Mouse (Mus musculus): ENCODE measurements around the gene Cnot10. TPM values are rescaled to one million over a fixed set of nuclear protein-coding genes. Genes with fewer than 3 reads are reported as not detected.

Gene Cnot10
- polyA plus RNA-seq (2015; fragmentation: Nextera tagmentation; extraction: Ambion mirVana) = 59.5 and 63.4 TPM in 2 replicates

GRCm38 (mm10) chr9:114639839-114640646 lies at the start of gene Cnot10:
Gene Cnot10 (minus strand): TSS chr9:114640184.
- Histone ChIP-seq H3K9ac (replicated peaks) (peak within 1 kb of the TSS; percentile 74), H3K27me3 (peaks cover 25% of the 10 kb centered on the region), H3K4me2 (replicated peaks) (peak within 1 kb of the TSS; percentile 79), H3K36me3 (no peaks in the 10 kb centered on the region), H3K4me1 (replicated peaks) (peaks cover 32% of the 10 kb centered on the region), H3K9me3 (no peaks in the 10 kb centered on the region), H3K4me3 (replicated peaks) (peak within 1 kb of the TSS; percentile 79), H3K27ac (peak within 1 kb of the TSS; percentile 80)
- WGBS = 4% methylated on average over 51 of the region's 51 CpGs
- peak; percentile 99 for ATAC-seq

- H3K4me3 ChIP-seq (replicated peaks) = peak overlapping the region; percentile 92
- H3K27me3 ChIP-seq = no peaks in the 10 kb centered on the region
- H3K36me3 ChIP-seq = peaks cover 18% of the 10 kb centered on the region
- peak overlapping the region; percentile 99 for H3K9ac ChIP-seq (replicated peaks)
- under 1% methylated on average over 43 of the region's 50 CpGs for WGBS
- H3K4me1 ChIP-seq (replicated peaks) = peaks cover 43% of the 10 kb centered on the region
- peak; percentile 80 for ATAC-seq
- no peaks in the 10 kb centered on the region for H3K9me3 ChIP-seq
- peak overlapping the region; percentile 82 for H3K4me2 ChIP-seq (replicated peaks)
- H3K27ac ChIP-seq = peak overlapping the region; percentile 99
Measured at GRCm38 (mm10) chr9:114688953-114689407, 49.0 kb upstream of the Cnot10 start.

- Histone ChIP-seq H3K4me3 (replicated peaks) (peak within 1 kb of the TSS; percentile 92), H3K9me3 (no peaks in the 10 kb centered on the region), H3K27me3 (no peaks in the 10 kb centered on the region), H3K4me2 (replicated peaks) (peak within 1 kb of the TSS; percentile 82), H3K9ac (replicated peaks) (peak within 1 kb of the TSS; percentile 99), H3K4me1 (replicated peaks) (peaks cover 43% of the 10 kb centered on the region), H3K36me3 (peaks cover 12% of the 10 kb centered on the region), H3K27ac (peak within 1 kb of the TSS; percentile 99)
- peak; percentile 95 for ATAC-seq
- 1% methylated on average over 47 of the region's 57 CpGs for WGBS
Measured at GRCm38 (mm10) chr9:114688252-114688952, 48.4 kb upstream of the Cnot10 start, which contains the start of gene Dync1li1. Gene Dync1li1 (plus strand): TSS chr9:114688790.

GRCm38 (mm10) chr9:114687639-114688038 lies 47.7 kb upstream of the Cnot10 start:
- 67% methylated on average over 13 of the region's 13 CpGs for WGBS
- no peaks in the 10 kb centered on the region for H3K9me3 ChIP-seq
- no peaks in the 10 kb centered on the region for H3K27me3 ChIP-seq
- H3K9ac ChIP-seq (replicated peaks) = peak overlapping the region; percentile 99
- peaks cover 6% of the 10 kb centered on the region for H3K36me3 ChIP-seq
- H3K27ac ChIP-seq = peak overlapping the region; percentile 99; the same call in 1 of the 2 replicates
- peak overlapping the region; percentile 82 for H3K4me2 ChIP-seq (replicated peaks)
- ATAC-seq = no peak
- H3K4me3 ChIP-seq (replicated peaks) = peak overlapping the region; percentile 92
- H3K4me1 ChIP-seq (replicated peaks) = peaks cover 40% of the 10 kb centered on the region

GRCm38 (mm10) chr9:114686245-114686644 lies 46.3 kb upstream of the Cnot10 start:
- Histone ChIP-seq H3K4me2 (replicated peaks) (no peak overlapping the region), H3K9ac (replicated peaks) (no peak overlapping the region), H3K4me1 (replicated peaks) (peaks cover 29% of the 10 kb centered on the region), H3K36me3 (no peaks in the 10 kb centered on the region), H3K27me3 (no peaks in the 10 kb centered on the region), H3K27ac (no peak overlapping the region), H3K4me3 (replicated peaks) (no peak overlapping the region), H3K9me3 (no peaks in the 10 kb centered on the region)
- WGBS = 96% methylated on average over 7 of the region's 7 CpGs
- ATAC-seq = no peak

- Histone ChIP-seq H3K9me3 (no peaks in the 10 kb centered on the region), H3K4me3 (replicated peaks) (no peak overlapping the region), H3K27me3 (no peaks in the 10 kb centered on the region), H3K9ac (replicated peaks) (no peak overlapping the region), H3K4me2 (replicated peaks) (no peak overlapping the region), H3K27ac (no peak overlapping the region), H3K4me1 (replicated peaks) (0 out of 2 replicates have a peak, but pooled peaks cover 1% of the 10 kb centered on the region), H3K36me3 (no peaks in the 10 kb centered on the region)
- 88% methylated on average over 4 of the region's 4 CpGs for WGBS
- no peak for ATAC-seq
Measured at GRCm38 (mm10) chr9:114682193-114682592, 42.2 kb upstream of the Cnot10 start.

GRCm38 (mm10) chr9:114680531-114680930 lies 40.5 kb upstream of the Cnot10 start:
- H3K4me2 ChIP-seq (replicated peaks) = no peak overlapping the region
- ATAC-seq = no peak

GRCm38 (mm10) chr9:114679944-114680343 lies 40.0 kb upstream of the Cnot10 start:
- WGBS = 91% methylated on average over 5 of the region's 5 CpGs
- Histone ChIP-seq H3K27ac (no peak overlapping the region), H3K9me3 (no peaks in the 10 kb centered on the region), H3K9ac (replicated peaks) (no peak overlapping the region), H3K36me3 (no peaks in the 10 kb centered on the region), H3K4me1 (replicated peaks) (no peaks in the 10 kb centered on the region), H3K27me3 (no peaks in the 10 kb centered on the region), H3K4me2 (replicated peaks) (no peak overlapping the region), H3K4me3 (replicated peaks) (no peak overlapping the region)
- no peak for ATAC-seq

More at GRCm38 (mm10) chr9:114680531-114680930, 40.5 kb upstream of the Cnot10 start:
- Histone ChIP-seq H3K9ac (replicated peaks) (no peak overlapping the region), H3K4me1 (replicated peaks) (no peaks in the 10 kb centered on the region), H3K9me3 (no peaks in the 10 kb centered on the region), H3K27ac (no peak overlapping the region), H3K4me3 (replicated peaks) (no peak overlapping the region), H3K27me3 (no peaks in the 10 kb centered on the region), H3K36me3 (no peaks in the 10 kb centered on the region)
- 81% methylated on average over 6 of the region's 6 CpGs for WGBS

- H3K27ac ChIP-seq = no peak overlapping the region
- no peak overlapping the region for H3K4me3 ChIP-seq (replicated peaks)
- no peak overlapping the region for H3K9ac ChIP-seq (replicated peaks)
- H3K27me3 ChIP-seq = no peaks in the 10 kb centered on the region
- ATAC-seq = no peak
- no peak overlapping the region for H3K4me2 ChIP-seq (replicated peaks)
- H3K36me3 ChIP-seq = no peaks in the 10 kb centered on the region
- no peaks in the 10 kb centered on the region for H3K9me3 ChIP-seq
- WGBS = 88% methylated on average over 5 of the region's 5 CpGs
- H3K4me1 ChIP-seq (replicated peaks) = peaks cover 2% of the 10 kb centered on the region; the same call in 1 of the 2 replicates
Measured at GRCm38 (mm10) chr9:114678576-114678975, 38.6 kb upstream of the Cnot10 start.

- Histone ChIP-seq H3K27ac (peak overlapping the region; percentile 86), H3K27me3 (no peaks in the 10 kb centered on the region), H3K4me2 (replicated peaks) (peak overlapping the region; percentile 63), H3K9ac (replicated peaks) (peak overlapping the region; percentile 69), H3K9me3 (no peaks in the 10 kb centered on the region), H3K4me3 (replicated peaks) (peak overlapping the region; percentile 40), H3K36me3 (no peaks in the 10 kb centered on the region), H3K4me1 (replicated peaks) (peaks cover 16% of the 10 kb centered on the region)
- ATAC-seq = no peak
- 62% methylated on average over 2 of the region's 2 CpGs for WGBS
Measured at GRCm38 (mm10) chr9:114673626-114674025, 33.6 kb upstream of the Cnot10 start.

GRCm38 (mm10) chr9:114672703-114673561 lies 32.9 kb upstream of the Cnot10 start:
- peak; percentile 81 for ATAC-seq
- H3K9ac ChIP-seq (replicated peaks) = peak overlapping the region; percentile 69
- peaks cover 16% of the 10 kb centered on the region for H3K4me1 ChIP-seq (replicated peaks)
- peak overlapping the region; percentile 86 for H3K27ac ChIP-seq
- H3K4me2 ChIP-seq (replicated peaks) = peak overlapping the region; percentile 63
- peak overlapping the region; percentile 40 for H3K4me3 ChIP-seq (replicated peaks)
- no peaks in the 10 kb centered on the region for H3K9me3 ChIP-seq
- H3K36me3 ChIP-seq = no peaks in the 10 kb centered on the region
- no peaks in the 10 kb centered on the region for H3K27me3 ChIP-seq
- WGBS = 3% methylated on average over 24 of the region's 24 CpGs

Data from midbrain, embryonic 13.5 days (tissue).